Mouse (Mus musculus): ENCODE results near the gene Ociad2. TPM values are rescaled to one million over a fixed set of nuclear protein-coding genes. Genes with fewer than 3 reads are reported as not detected.

Gene Ociad2
- total RNA-seq, 2 experiments from 2014 or later, result 35.5 to 39.6 TPM

- DNase-seq, result no peak
- intact Hi-C loops (cut with DNase I; ENCODE audit: low total_unique reads), result loop anchor here (10.0 kb wide), 1 partner anchor 60 kb away; no protein-coding TSS in a partner anchor
These were observed 26.2 kb downstream of the Ociad2 start for GRCm38 (mm10) chr5:73314654-73315053.

- DNase-seq, result no peak
- intact Hi-C loops (cut with DNase I; ENCODE audit: low total_unique reads), result loop anchor here (10.0 kb wide), 1 partner anchor 61 kb away; no protein-coding TSS in a partner anchor
These were observed 27.2 kb downstream of the Ociad2 start for GRCm38 (mm10) chr5:73313591-73313990.

- intact Hi-C loops (cut with DNase I; ENCODE audit: low total_unique reads), result loop anchor here (10.0 kb wide), 1 partner anchor 63 kb away; no protein-coding TSS in a partner anchor
- DNase-seq, result no peak
These were observed 29.4 kb downstream of the Ociad2 start for GRCm38 (mm10) chr5:73311458-73311857.

- intact Hi-C loops (cut with DNase I; ENCODE audit: low total_unique reads), result loop anchor here (10.0 kb wide), 1 partner anchor 64 kb away; no protein-coding TSS in a partner anchor
- no peak for DNase-seq
These were observed 30.4 kb downstream of the Ociad2 start for GRCm38 (mm10) chr5:73310401-73310800.

GRCm38 (mm10) chr5:73309496-73309895 lies 31.3 kb downstream of the Ociad2 start:
- no peak for DNase-seq
- intact Hi-C loops (cut with DNase I; ENCODE audit: low total_unique reads), result no loop called here

GRCm38 (mm10) chr5:73307297-73307696 lies 33.5 kb downstream of the Ociad2 start:
- intact Hi-C loops (cut with DNase I; ENCODE audit: low total_unique reads), result no loop called here
- no peak for DNase-seq

GRCm38 (mm10) chr5:73306486-73306885 lies 34.3 kb downstream of the Ociad2 start:
- DNase-seq, result no peak
- intact Hi-C loops (cut with DNase I; ENCODE audit: low total_unique reads), result no loop called here

GRCm38 (mm10) chr5:73304507-73304906 lies 36.3 kb downstream of the Ociad2 start:
- no peak for DNase-seq
- intact Hi-C loops (cut with DNase I; ENCODE audit: low total_unique reads), result no loop called here

GRCm38 (mm10) chr5:73301601-73302307 lies 39.1 kb downstream of the Ociad2 start:
- DNase-seq, result no peak
- intact Hi-C loops (cut with DNase I; ENCODE audit: low total_unique reads), result no loop called here

GRCm38 (mm10) chr5:73295916-73296315 lies 44.9 kb downstream of the Ociad2 start:
- no peak for DNase-seq
- intact Hi-C loops (cut with DNase I; ENCODE audit: low total_unique reads), result no loop called here

- intact Hi-C loops (cut with DNase I; ENCODE audit: low total_unique reads), result no loop called here
- no peak for DNase-seq
These were observed 45.8 kb downstream of the Ociad2 start for GRCm38 (mm10) chr5:73295016-73295415.

GRCm38 (mm10) chr5:73293458-73293827 lies 47.4 kb downstream of the Ociad2 start:
- DNase-seq, result no peak
- intact Hi-C loops (cut with DNase I; ENCODE audit: low total_unique reads), result no loop called here

- intact Hi-C loops (cut with DNase I; ENCODE audit: low total_unique reads), result no loop called here
- DNase-seq, result peak; percentile 95
These were observed 48.0 kb downstream of the Ociad2 start, which contains the start of gene Ociad1 for GRCm38 (mm10) chr5:73292502-73293457. Gene Ociad1, plus strand, starts transcription at chr5:73292784.

GRCm38 (mm10) chr5:73289900-73290299 lies 50.9 kb downstream of the Ociad2 start:
- intact Hi-C loops (cut with DNase I; ENCODE audit: low total_unique reads), result no loop called here
- no peak for DNase-seq

- intact Hi-C loops (cut with DNase I; ENCODE audit: low total_unique reads), result no loop called here
- DNase-seq, result no peak
These were observed 54.2 kb downstream of the Ociad2 start for GRCm38 (mm10) chr5:73286603-73287002.

- intact Hi-C loops (cut with DNase I; ENCODE audit: low total_unique reads), result no loop called here
These were observed 55.3 kb downstream of the Ociad2 start for GRCm38 (mm10) chr5:73285470-73285978.

GRCm38 (mm10) chr5:73284046-73284445 lies 56.8 kb downstream of the Ociad2 start:
- DNase-seq, result no peak
- intact Hi-C loops (cut with DNase I; ENCODE audit: low total_unique reads), result no loop called here

More at GRCm38 (mm10) chr5:73285470-73285978, 55.3 kb downstream of the Ociad2 start:
- no peak for DNase-seq

GRCm38 (mm10) chr5:73280567-73280850 lies 60.3 kb downstream of the Ociad2 start:
- intact Hi-C loops (cut with DNase I; ENCODE audit: low total_unique reads), result no loop called here
- no peak for DNase-seq

GRCm38 (mm10) chr5:73279732-73280566 lies 60.9 kb downstream of the Ociad2 start:
- intact Hi-C loops (cut with DNase I; ENCODE audit: low total_unique reads), result loop anchor here (10.0 kb wide), 1 partner anchor 145 kb away; no protein-coding TSS in a partner anchor
- DNase-seq, result no peak

All from gastrocnemius, postnatal 14 days (tissue).